Mouse (Mus musculus) heart, embryonic 11.5 days (tissue): ENCODE results near the gene Smpx. TPM values are rescaled to one million over a fixed set of nuclear protein-coding genes. Genes with fewer than 3 reads are reported as not detected.

Experiments used
- ATAC-seq: fragments of 200-750 bp; cut with Nextera tagmentation; replicated peaks from 2 replicates; pipeline ENCODE4 v1.8.0; 2017; ENCODE audit warnings: moderate library complexity; ENCODE audit not compliant: insufficient number of reproducible peaks, low FRiP score, low TSS enrichment
- H3K27ac ChIP-seq: fragments of 300-500 bp; sonication (generic); 2 replicates; pipeline ENCODE4 v1.5.1; 2014; ENCODE audit warnings: mild to moderate bottlenecking, low read depth, low read length
- H3K27me3 ChIP-seq: fragments of 300-500 bp; sonication (generic); 2 replicates; pipeline ENCODE4 v1.6.1; 2014; ENCODE audit warnings: mild to moderate bottlenecking, low read length, mixed read lengths; ENCODE audit not compliant: control insufficient read depth, insufficient read depth
- H3K36me3 ChIP-seq: fragments of 300-500 bp; sonication (generic); 2 replicates; pipeline ENCODE4 v1.6.1; 2014; ENCODE audit warnings: mild to moderate bottlenecking, low read length, moderate library complexity, mixed read lengths; ENCODE audit not compliant: control insufficient read depth, insufficient read depth
- H3K4me1 ChIP-seq: fragments of 300-500 bp; sonication (generic); 2 replicates; pipeline ENCODE4 v1.6.1; 2014; ENCODE audit warnings: low read length; ENCODE audit not compliant: control insufficient read depth, insufficient read depth
- H3K4me2 ChIP-seq: fragments of 300-500 bp; sonication (generic); 2 replicates; pipeline ENCODE4 v1.6.1; 2014; ENCODE audit warnings: mild to moderate bottlenecking, moderate library complexity
- H3K4me3 ChIP-seq: fragments of 300-500 bp; sonication (generic); 2 replicates; pipeline ENCODE4 v1.5.1; 2014; ENCODE audit warnings: low read depth, low read length
- H3K9ac ChIP-seq: fragments of 300-500 bp; sonication (generic); 2 replicates; pipeline ENCODE4 v1.6.1; 2014; ENCODE audit warnings: mild to moderate bottlenecking, low read depth, low read length, moderate library complexity
- H3K9me3 ChIP-seq: fragments of 300-500 bp; sonication (generic); replicated peaks from 2 replicates; pipeline ENCODE4 v1.6.1; 2016; ENCODE audit warnings: low read length; ENCODE audit not compliant: control insufficient read depth
- WGBS: fragments of 180-500 bp; shearing (Covaris S2); extraction: QIAGEN DNeasy Blood & Tissue Kit; methylation state at CpG from one replicate; pipeline ENCODE4 v1.1.7; 2014; ENCODE audit not compliant: insufficient replicate concordance; 5-methylcytosine and 5-hydroxymethylcytosine counted together
- polyA plus RNA-seq: library from polyadenylated mRNA; unstranded; fragments of >200 nt; fragmentation: Nextera tagmentation; extraction: Ambion mirVana; gene quantifications from 2 replicates; pipeline ENCODE4 v1.2.1, GENCODE M21; 2014

Gene Smpx
- polyA plus RNA-seq, result 707 and 731 TPM in 2 replicates

GRCm38 (mm10) chrX:157698862-157699261 is at the start of gene Smpx:
Gene Smpx, plus strand, starts transcription at chrX:157698910.
- peak; percentile 67; the same call in 1 of the 2 replicates for ATAC-seq
- Histone ChIP-seq H3K4me1 (no peaks in the 10 kb centered on the region), H3K9me3 (no peaks in the 10 kb centered on the region), H3K4me2 (peak within 1 kb of the TSS; percentile 41), H3K27ac (peak within 1 kb of the TSS; percentile 92), H3K27me3 (no peaks in the 10 kb centered on the region), H3K4me3 (peak within 1 kb of the TSS; percentile 42), H3K9ac (peak within 1 kb of the TSS; percentile 69), H3K36me3 (no peaks in the 10 kb centered on the region)
- 30% methylated on average over 8 of the region's 8 CpGs for WGBS

- Histone ChIP-seq H3K36me3 (no peaks in the 10 kb centered on the region), H3K27me3 (no peaks in the 10 kb centered on the region), H3K9me3 (no peaks in the 10 kb centered on the region), H3K4me1 (no peaks in the 10 kb centered on the region), H3K4me2 (no peak overlapping the region), H3K4me3 (no peak overlapping the region), H3K27ac (no peak overlapping the region), H3K9ac (no peak overlapping the region)
- ATAC-seq, result no peak
Observed at GRCm38 (mm10) chrX:157655047-157655446, 43.7 kb upstream of the Smpx start.

- no peak overlapping the region for H3K27ac ChIP-seq
- no peak overlapping the region for H3K4me3 ChIP-seq
- H3K36me3 ChIP-seq, result no peaks in the 10 kb centered on the region
- no peak overlapping the region for H3K9ac ChIP-seq
- H3K27me3 ChIP-seq, result no peaks in the 10 kb centered on the region
- H3K9me3 ChIP-seq, result no peaks in the 10 kb centered on the region
- no peak for ATAC-seq
- H3K4me1 ChIP-seq, result no peaks in the 10 kb centered on the region
- no peak overlapping the region for H3K4me2 ChIP-seq
Observed at GRCm38 (mm10) chrX:157657356-157657755, 41.4 kb upstream of the Smpx start.

GRCm38 (mm10) chrX:157671820-157672219 is 26.9 kb upstream of the Smpx start:
- no peak overlapping the region for H3K4me3 ChIP-seq
- no peak overlapping the region for H3K27ac ChIP-seq
- no peak for ATAC-seq
- H3K36me3 ChIP-seq, result no peaks in the 10 kb centered on the region
- no peak overlapping the region for H3K9ac ChIP-seq
- no peaks in the 10 kb centered on the region for H3K27me3 ChIP-seq
- no peaks in the 10 kb centered on the region for H3K9me3 ChIP-seq
- no peaks in the 10 kb centered on the region for H3K4me1 ChIP-seq
- WGBS, result 70% methylated on average over 2 of the region's 2 CpGs
- H3K4me2 ChIP-seq, result no peak overlapping the region

GRCm38 (mm10) chrX:157674667-157675350 is 23.9 kb upstream of the Smpx start:
- H3K4me1 ChIP-seq, result no peaks in the 10 kb centered on the region
- 62% methylated on average over 3 of the region's 3 CpGs for WGBS
- no peaks in the 10 kb centered on the region for H3K27me3 ChIP-seq
- no peak for ATAC-seq
- no peaks in the 10 kb centered on the region for H3K36me3 ChIP-seq
- no peak overlapping the region for H3K4me3 ChIP-seq
- no peak overlapping the region for H3K27ac ChIP-seq
- no peak overlapping the region for H3K9ac ChIP-seq
- H3K9me3 ChIP-seq, result no peaks in the 10 kb centered on the region
- no peak overlapping the region for H3K4me2 ChIP-seq

GRCm38 (mm10) chrX:157691186-157691585 is 7.5 kb upstream of the Smpx start:
- no peak overlapping the region for H3K4me3 ChIP-seq
- no peaks in the 10 kb centered on the region for H3K27me3 ChIP-seq
- H3K36me3 ChIP-seq, result no peaks in the 10 kb centered on the region
- no peak overlapping the region for H3K9ac ChIP-seq
- ATAC-seq, result no peak
- no peak overlapping the region for H3K27ac ChIP-seq
- WGBS, result 63% methylated on average over 4 of the region's 4 CpGs
- no peaks in the 10 kb centered on the region for H3K4me1 ChIP-seq
- no peaks in the 10 kb centered on the region for H3K9me3 ChIP-seq
- no peak overlapping the region for H3K4me2 ChIP-seq

GRCm38 (mm10) chrX:157697591-157698135 is 1.0 kb upstream of the Smpx start:
- ATAC-seq, result peak; percentile 68; the same call in 1 of the 2 replicates
- no peaks in the 10 kb centered on the region for H3K36me3 ChIP-seq
- 39% methylated on average over 5 of the region's 5 CpGs for WGBS
- H3K4me2 ChIP-seq, result no peak overlapping the region
- H3K4me1 ChIP-seq, result no peaks in the 10 kb centered on the region
- H3K4me3 ChIP-seq, result no peak overlapping the region
- peak overlapping the region; percentile 64 for H3K27ac ChIP-seq
- no peaks in the 10 kb centered on the region for H3K27me3 ChIP-seq
- H3K9me3 ChIP-seq, result no peaks in the 10 kb centered on the region
- H3K9ac ChIP-seq, result no peak overlapping the region

GRCm38 (mm10) chrX:157707236-157707635 is 8.5 kb downstream of the Smpx start:
- no peak for ATAC-seq
- H3K27ac ChIP-seq, result no peak overlapping the region
- WGBS, result 66% methylated on average over 2 of the region's 2 CpGs
- H3K4me3 ChIP-seq, result no peak overlapping the region
- no peak overlapping the region for H3K4me2 ChIP-seq
- H3K9me3 ChIP-seq, result no peaks in the 10 kb centered on the region
- no peaks in the 10 kb centered on the region for H3K4me1 ChIP-seq
- H3K9ac ChIP-seq, result no peak overlapping the region
- no peaks in the 10 kb centered on the region for H3K27me3 ChIP-seq
- no peaks in the 10 kb centered on the region for H3K36me3 ChIP-seq
